Mouse (Mus musculus) liver, adult 2 months (tissue): Measurements from ENCODE around the gene Otud3.

Experiments used
- CTCF ChIP-seq: fragments of 200-500 bp; IDR thresholded peaks from 2 replicates; pipeline ENCODE4 v1.5.1; 2011; ENCODE audit warnings: low read depth, low read length, control low read depth
- POLR2A ChIP-seq: fragments of 200-500 bp; IDR thresholded peaks from 2 replicates; pipeline ENCODE4 v1.6.1; 2011; ENCODE audit warnings: low read length, control low read depth; ENCODE audit not compliant: insufficient read depth; ENCODE audit errors: extremely low read depth

- TF ChIP-seq CTCF (no peak), POLR2A (no peak)
These were observed 481 bp downstream of the Otud3 start for GRCm38 (mm10) chr4:138913141-138913787.
